Mouse (Mus musculus): ENCODE measurements around the gene Ociad2. TPM values are rescaled to one million over a fixed set of nuclear protein-coding genes. Genes with fewer than 3 reads are reported as not detected.
A peak's percentile ranks its signal among the peaks of the same experiment; 100 is the strongest.

The Ociad2 gene
- polyA plus RNA-seq, 1 experiment from 2014 or later = 10.5 TPM

DNA sequence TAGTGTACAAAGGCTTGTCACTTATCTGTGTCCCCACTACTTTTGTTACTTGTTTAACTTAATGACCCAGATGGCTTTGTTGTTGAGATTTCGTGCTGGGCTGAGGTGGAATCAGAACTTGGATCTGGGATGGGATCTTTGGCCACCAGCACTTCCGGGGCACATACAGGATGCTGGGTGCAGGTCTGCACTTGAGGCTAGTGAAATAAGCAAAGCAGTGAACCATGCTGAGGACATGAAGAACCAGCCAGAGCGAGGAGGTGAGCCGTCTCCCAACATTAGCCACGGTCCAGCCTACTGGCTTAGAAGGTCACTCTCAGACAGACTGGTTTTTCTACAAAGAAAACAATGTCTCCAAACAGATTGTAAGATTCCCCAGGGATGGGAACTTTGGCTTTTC is 8.7 kb upstream of the Ociad2 start:
- no peak overlapping the region for H3K9ac ChIP-seq
- no peak overlapping the region for H3K4me3 ChIP-seq
- H3K4me2 ChIP-seq (replicated peaks) = no peak overlapping the region
- H3K27me3 ChIP-seq = 0 out of 2 replicates have a peak, but pooled peaks cover 5% of the 10 kb centered on the region
- no peak for ATAC-seq (ENCODE audit: low FRiP score, low read depth)
- no peaks in the 10 kb centered on the region for H3K4me1 ChIP-seq
- H3K9me3 ChIP-seq = no peaks in the 10 kb centered on the region
- no peak overlapping the region for H3K27ac ChIP-seq
- no peaks in the 10 kb centered on the region for H3K36me3 ChIP-seq
- 69% methylated on average over 5 of the region's 5 CpGs for WGBS

DNA sequence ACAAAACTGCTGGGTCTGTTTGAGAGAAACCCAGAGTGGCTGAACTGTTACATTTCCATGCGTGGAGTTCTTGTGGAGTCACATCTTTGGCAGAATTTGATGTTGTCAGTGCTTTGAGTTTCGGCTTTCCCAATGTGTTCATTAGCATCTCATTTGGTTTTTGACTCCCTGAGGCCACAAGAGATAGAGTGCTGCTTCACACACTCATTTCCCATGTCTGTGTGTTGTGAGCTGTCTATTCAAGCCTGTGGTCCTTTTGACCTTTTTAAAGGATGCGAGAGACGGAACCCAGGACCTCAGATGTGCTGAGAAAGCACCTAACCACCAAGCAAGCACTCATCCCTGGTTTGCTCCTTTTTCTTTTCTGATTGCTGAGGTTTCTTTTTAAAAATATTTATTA is 4.4 kb upstream of the Ociad2 start:
- Histone ChIP-seq H3K27me3 (0 out of 2 replicates have a peak, but pooled peaks cover 5% of the 10 kb centered on the region), H3K4me3 (no peak overlapping the region), H3K9ac (no peak overlapping the region), H3K36me3 (no peaks in the 10 kb centered on the region), H3K9me3 (no peaks in the 10 kb centered on the region), H3K4me2 (replicated peaks) (no peak overlapping the region), H3K4me1 (no peaks in the 10 kb centered on the region), H3K27ac (no peak overlapping the region)
- ATAC-seq (ENCODE audit: low FRiP score, low read depth) = no peak
- WGBS = 87% methylated on average over 4 of the region's 4 CpGs

DNA sequence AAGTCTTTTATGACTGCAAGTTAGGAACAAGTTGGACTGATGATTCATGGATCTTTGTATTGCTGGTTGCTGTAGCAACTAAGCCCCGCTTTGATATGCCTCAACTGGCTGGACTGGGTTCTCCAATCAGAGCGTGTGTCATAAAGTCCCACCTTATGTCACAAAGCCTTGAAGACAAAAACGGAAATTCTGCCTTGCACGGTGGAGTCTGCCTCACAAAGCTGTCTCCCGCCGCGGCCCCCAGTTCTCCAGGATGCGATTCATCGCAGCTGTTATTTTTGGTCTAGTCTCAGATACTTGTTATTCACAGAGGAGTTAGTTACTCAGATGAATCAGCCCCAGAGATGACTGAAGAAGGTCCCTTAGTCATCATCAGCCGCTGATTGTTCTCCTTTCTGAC is 3.5 kb upstream of the Ociad2 start:
- H3K9me3 ChIP-seq = no peaks in the 10 kb centered on the region
- H3K27me3 ChIP-seq = 0 out of 2 replicates have a peak, but pooled peaks cover 5% of the 10 kb centered on the region
- H3K4me1 ChIP-seq = no peaks in the 10 kb centered on the region
- no peak for ATAC-seq (ENCODE audit: low FRiP score, low read depth)
- no peak overlapping the region for H3K4me3 ChIP-seq
- H3K4me2 ChIP-seq (replicated peaks) = no peak overlapping the region
- H3K27ac ChIP-seq = no peak overlapping the region
- no peaks in the 10 kb centered on the region for H3K36me3 ChIP-seq
- 74% methylated on average over 10 of the region's 10 CpGs for WGBS
- no peak overlapping the region for H3K9ac ChIP-seq

DNA sequence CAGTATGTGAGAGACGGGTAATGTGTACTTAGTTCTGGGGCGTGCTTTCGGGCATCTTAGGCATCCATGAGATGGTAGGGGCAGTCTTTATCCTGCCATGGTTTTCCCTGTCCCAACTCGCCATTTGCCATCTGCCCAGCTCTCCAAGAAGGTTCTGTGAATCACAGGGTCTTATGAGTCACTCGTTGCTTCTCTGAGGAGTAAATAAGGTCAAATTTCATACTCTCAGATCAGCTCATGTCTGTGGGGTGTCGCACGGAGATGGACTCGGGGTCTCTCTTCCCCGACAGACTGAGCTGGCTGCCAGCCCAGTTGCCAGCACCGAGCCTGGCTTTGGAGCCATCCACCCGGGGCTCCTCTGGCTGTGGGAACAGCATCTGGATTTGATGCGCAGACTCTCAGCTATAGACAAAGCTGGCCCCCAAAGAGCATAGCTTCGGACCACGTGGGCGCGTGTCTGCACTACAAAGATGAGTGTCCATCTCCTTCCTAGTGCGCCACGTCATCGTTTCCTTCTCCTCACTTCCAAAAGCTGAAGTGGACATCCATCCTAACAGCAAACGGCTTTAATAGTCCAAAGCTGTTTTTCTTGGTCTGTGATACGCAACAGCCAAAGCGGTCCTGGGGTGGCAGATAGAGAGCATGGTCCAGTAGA is 2.0 kb upstream of the Ociad2 start:
- H3K27me3 ChIP-seq = 0 out of 2 replicates have a peak, but pooled peaks cover 5% of the 10 kb centered on the region
- H3K9ac ChIP-seq = no peak overlapping the region
- 83% methylated on average over 22 of the region's 22 CpGs for WGBS
- no peak overlapping the region for H3K4me2 ChIP-seq (replicated peaks)
- no peaks in the 10 kb centered on the region for H3K36me3 ChIP-seq
- no peak overlapping the region for H3K27ac ChIP-seq
- H3K4me1 ChIP-seq = peaks cover 6% of the 10 kb centered on the region
- H3K9me3 ChIP-seq = no peaks in the 10 kb centered on the region
- ATAC-seq (ENCODE audit: low FRiP score, low read depth) = no peak
- no peak overlapping the region for H3K4me3 ChIP-seq

DNA sequence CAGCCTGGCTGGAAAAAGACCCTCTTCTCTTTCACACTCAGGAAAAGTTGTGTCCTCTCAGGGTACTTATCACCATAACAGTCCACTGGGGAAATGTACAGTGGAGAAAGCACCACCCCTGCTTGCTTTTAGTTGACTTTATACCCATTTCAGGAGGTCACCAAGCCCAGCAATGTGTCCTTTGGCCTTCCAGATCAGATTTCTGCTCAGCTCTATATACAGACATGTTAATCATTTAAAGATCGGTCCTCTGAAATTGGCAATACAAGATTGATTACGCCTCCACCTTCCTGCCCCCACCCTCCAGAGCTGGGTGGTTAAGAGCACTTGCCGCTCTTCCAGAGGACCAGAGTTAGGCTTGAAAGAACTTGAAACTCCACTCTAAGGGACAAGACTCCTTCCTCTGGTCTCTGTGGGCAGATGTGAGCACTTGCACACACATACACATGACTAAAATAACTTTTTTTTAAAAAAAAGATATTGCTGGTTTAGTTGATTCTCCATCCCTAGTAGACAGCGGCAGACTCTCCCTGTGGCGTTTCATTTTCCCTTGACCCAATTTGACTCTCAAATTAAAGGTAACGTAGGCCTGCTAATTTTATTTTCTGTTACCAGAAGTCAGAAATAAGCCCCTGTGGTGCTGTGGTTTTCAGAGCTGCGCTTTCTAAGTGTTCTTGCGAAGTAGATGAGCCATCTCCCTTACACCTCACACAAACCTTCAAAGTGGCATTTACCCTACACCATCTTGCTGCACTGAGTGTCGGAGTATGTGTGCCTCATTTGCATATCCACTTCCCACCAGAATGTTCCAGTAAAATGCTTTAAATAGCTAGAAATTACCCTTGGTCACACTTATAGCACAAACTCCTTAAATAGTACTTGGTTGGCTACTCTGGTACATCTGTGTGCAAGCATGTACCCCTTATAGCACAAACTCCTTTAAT is 777 bp downstream of the Ociad2 start:
- Histone ChIP-seq H3K4me2 (replicated peaks) (no peak overlapping the region), H3K9me3 (no peaks in the 10 kb centered on the region), H3K4me1 (peaks cover 18% of the 10 kb centered on the region), H3K27ac (no peak overlapping the region), H3K36me3 (no peaks in the 10 kb centered on the region), H3K4me3 (no peak overlapping the region), H3K9ac (no peak overlapping the region), H3K27me3 (peaks cover 4% of the 10 kb centered on the region; the same call in 1 of the 2 replicates)
- 81% methylated on average over 9 of the region's 9 CpGs for WGBS
- ATAC-seq (ENCODE audit: low FRiP score, low read depth) = no peak

DNA sequence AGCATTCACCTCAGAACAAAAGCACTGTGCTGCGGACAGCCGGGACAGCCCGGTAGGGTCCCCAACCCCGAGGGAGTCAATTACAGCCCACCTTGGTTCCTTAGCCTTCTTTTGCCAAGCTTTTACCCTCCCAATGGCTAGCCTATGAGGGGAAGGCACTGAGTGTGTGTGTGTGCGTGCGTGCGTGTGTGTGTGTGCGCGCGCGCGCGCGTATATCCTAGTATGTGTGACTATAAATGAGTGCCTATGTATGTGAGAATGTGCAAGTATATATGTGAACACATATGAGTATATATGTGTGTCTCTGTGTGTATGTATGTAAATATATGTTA is 2.0 kb downstream of the Ociad2 start:
- H3K4me2 ChIP-seq (replicated peaks) = peak overlapping the region; percentile 87
- H3K27ac ChIP-seq = no peak overlapping the region
- H3K9ac ChIP-seq = peak overlapping the region; percentile 73; the same call in 1 of the 2 replicates
- H3K36me3 ChIP-seq = no peaks in the 10 kb centered on the region
- no peaks in the 10 kb centered on the region for H3K9me3 ChIP-seq
- 54% methylated on average over 14 of the region's 14 CpGs for WGBS
- H3K4me1 ChIP-seq = peaks cover 18% of the 10 kb centered on the region
- peaks cover 4% of the 10 kb centered on the region; the same call in 1 of the 2 replicates for H3K27me3 ChIP-seq
- ATAC-seq (ENCODE audit: low FRiP score, low read depth) = peak; percentile 29; the same call in 1 of the 2 replicates
- H3K4me3 ChIP-seq = peak overlapping the region; percentile 59

DNA sequence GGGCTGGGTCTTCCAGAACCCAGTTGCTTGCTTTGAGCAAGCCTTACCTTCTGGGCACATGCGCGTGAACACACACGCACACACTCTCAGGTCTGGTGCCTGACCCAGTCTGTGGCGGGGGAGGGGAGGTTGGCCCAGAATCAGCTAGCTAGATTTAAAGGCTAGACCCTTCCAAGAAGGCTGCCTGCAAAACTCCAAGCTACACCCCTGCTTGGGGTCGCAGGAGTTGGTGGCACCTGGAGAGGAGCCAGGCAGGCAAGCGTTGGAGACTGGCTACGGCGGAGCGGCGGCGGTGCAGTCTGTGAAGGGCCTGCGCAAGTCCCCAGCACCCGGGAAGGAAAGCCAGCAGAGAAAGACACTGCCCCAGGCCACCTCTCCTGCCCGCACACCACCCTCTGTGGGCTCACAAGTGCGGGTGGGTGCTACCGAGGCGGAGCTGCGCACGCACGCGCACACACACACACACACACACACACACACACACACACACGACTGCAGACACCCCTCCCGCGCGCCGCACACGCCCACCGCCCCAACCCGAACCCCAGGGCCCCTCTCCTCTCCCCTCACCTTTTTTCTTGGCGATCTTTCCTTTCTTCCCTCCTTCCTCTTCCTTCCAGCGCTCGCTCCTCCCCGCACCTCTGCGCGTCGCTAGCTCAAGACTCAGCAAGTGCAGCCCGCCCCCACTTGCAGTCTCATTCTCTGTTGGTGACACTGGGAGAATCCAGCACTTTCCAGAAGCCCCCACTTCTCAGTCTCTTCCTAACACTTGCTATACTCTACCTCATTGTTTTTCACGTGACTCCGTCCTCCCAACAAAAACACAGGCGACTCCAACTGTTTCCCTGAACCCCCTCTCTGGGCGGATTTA is 2.6 kb downstream of the Ociad2 start:
- WGBS = 3% methylated on average over 36 of the region's 41 CpGs
- Histone ChIP-seq H3K4me2 (replicated peaks) (peak overlapping the region; percentile 87), H3K9ac (peak overlapping the region; percentile 73), H3K9me3 (no peaks in the 10 kb centered on the region), H3K4me3 (peak overlapping the region; percentile 59), H3K27me3 (peaks cover 4% of the 10 kb centered on the region; the same call in 1 of the 2 replicates), H3K4me1 (peaks cover 18% of the 10 kb centered on the region), H3K36me3 (no peaks in the 10 kb centered on the region), H3K27ac (no peak overlapping the region)
- ATAC-seq (ENCODE audit: low FRiP score, low read depth) = peak; percentile 50; the same call in 1 of the 2 replicates

DNA sequence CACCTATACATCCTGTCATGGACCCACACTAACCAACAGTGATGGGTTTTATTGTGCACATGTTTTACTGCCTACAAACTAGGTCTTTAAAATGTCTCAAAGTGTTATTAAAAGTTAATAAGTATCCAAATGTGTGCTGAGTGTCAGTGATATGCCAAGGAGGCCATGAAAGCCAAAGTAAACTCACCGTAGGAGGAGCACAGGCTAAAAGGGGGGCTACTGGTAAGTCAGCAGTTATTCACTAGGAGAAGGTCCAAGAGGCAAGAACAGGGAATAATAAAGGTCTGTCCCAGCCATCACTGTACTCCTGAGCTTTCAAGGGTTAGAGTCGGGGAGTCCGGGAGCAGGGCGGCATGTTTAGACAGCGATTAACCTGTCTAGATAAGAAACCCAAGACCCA is 4.4 kb downstream of the Ociad2 start:
- Histone ChIP-seq H3K27ac (no peak overlapping the region), H3K9me3 (no peaks in the 10 kb centered on the region), H3K9ac (no peak overlapping the region), H3K4me2 (replicated peaks) (no peak overlapping the region), H3K36me3 (no peaks in the 10 kb centered on the region), H3K4me3 (no peak overlapping the region), H3K27me3 (peaks cover 4% of the 10 kb centered on the region; the same call in 1 of the 2 replicates), H3K4me1 (peaks cover 18% of the 10 kb centered on the region)
- WGBS = 41% methylated on average over 5 of the region's 5 CpGs
- ATAC-seq (ENCODE audit: low FRiP score, low read depth) = no peak

DNA sequence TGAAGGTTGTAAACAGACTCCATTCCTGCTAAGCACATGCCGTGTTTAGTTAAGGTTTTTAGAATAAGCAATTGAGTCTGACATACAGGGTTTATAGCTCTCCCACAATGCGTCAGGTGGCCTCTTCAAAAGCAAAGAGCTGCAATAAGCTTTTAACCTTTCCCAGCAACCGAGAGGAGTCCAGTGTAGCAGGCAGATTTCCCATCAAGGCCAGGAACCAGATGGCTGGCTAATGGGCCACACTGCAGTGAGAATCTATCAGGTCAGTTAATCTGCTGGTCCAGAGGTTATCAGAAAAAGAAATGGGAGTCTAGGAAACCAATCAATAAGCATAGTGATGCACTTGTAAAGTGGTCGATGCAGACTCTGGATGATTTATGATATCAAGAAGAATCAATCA is 9.8 kb downstream of the Ociad2 start:
- no peak for ATAC-seq (ENCODE audit: low FRiP score, low read depth)
- Histone ChIP-seq H3K36me3 (no peaks in the 10 kb centered on the region), H3K27me3 (no peaks in the 10 kb centered on the region), H3K4me1 (peaks cover 5% of the 10 kb centered on the region; the same call in 1 of the 2 replicates), H3K4me2 (replicated peaks) (no peak overlapping the region), H3K4me3 (no peak overlapping the region), H3K27ac (no peak overlapping the region), H3K9ac (no peak overlapping the region), H3K9me3 (no peaks in the 10 kb centered on the region)
- 15% methylated on average over 4 of the region's 4 CpGs for WGBS

DNA sequence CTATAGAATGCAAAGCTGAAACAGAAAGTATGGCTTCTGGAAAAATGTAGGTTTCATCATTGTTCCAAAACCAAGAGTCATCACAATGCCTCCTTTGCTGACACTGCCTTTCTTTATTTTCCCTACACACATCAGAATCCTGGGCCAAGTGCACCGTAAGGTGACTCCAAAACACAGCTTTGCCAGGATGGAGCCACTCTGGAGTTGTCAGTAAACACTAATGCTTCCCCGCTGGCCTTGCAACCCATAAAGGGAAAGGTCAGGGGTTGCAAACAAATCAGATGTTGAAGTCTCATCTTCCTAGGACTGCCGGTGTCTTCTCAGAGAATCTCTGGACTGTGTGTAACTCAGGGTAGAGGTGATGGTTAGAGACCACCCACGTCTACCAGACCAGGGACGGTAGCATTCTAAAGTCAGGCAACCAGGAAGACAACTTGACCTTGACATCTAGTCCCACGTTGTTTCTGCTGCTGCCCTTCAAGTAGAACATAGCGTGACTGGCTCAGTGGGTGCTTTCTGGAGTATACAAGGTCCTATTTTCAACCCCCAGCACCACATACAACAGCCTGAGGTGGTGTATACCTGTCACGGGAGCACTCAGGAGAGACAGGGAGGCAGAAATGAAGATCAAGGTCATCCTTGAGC is 16.2 kb downstream of the Ociad2 start:
- no peak overlapping the region for H3K27ac ChIP-seq
- no peak for ATAC-seq (ENCODE audit: low FRiP score, low read depth)
- no peak overlapping the region for H3K9ac ChIP-seq
- WGBS = 79% methylated on average over 8 of the region's 8 CpGs
- H3K4me2 ChIP-seq (replicated peaks) = no peak overlapping the region
- no peak overlapping the region for H3K4me3 ChIP-seq
- no peaks in the 10 kb centered on the region for H3K4me1 ChIP-seq
- no peaks in the 10 kb centered on the region for H3K36me3 ChIP-seq
- no peaks in the 10 kb centered on the region for H3K9me3 ChIP-seq
- H3K27me3 ChIP-seq = no peaks in the 10 kb centered on the region

DNA sequence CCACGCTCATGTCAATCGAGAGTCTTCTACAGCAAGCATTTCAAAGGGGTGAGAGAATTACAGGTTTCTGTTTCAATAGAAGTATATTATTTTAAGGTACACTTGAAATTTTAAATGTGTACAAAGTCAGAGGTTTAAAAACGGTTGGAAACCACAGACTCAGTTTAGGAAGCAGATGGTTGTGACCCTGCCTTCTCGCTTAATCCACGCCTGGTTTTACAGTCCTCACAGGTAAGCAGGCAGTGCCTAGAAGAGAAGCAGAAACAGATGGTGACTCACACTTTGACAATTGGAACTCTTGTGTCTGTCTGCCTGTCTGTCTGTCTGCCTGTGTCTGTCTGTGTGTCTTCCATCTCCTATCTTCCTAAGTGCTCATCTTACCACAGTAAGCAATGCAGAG is 17.2 kb downstream of the Ociad2 start:
- no peaks in the 10 kb centered on the region for H3K27me3 ChIP-seq

More for the DNA sequence above, 17.2 kb downstream of the Ociad2 start:
- ATAC-seq (ENCODE audit: low FRiP score, low read depth) = no peak
- Histone ChIP-seq H3K9ac (no peak overlapping the region), H3K36me3 (no peaks in the 10 kb centered on the region; the same call in 1 of the 2 replicates), H3K27ac (no peak overlapping the region), H3K4me3 (no peak overlapping the region), H3K9me3 (no peaks in the 10 kb centered on the region), H3K4me1 (no peaks in the 10 kb centered on the region), H3K4me2 (replicated peaks) (no peak overlapping the region)
- WGBS = 70% methylated on average over 5 of the region's 5 CpGs
